Mouse (Mus musculus) small intestine, adult 2 months (tissue): Measurements from ENCODE around the gene S100a2. TPM values are rescaled to one million over a fixed set of nuclear protein-coding genes. Genes with fewer than 3 reads are reported as not detected.

Source experiments
- H3K27ac ChIP-seq: fragments of 200-500 bp; 2 replicates; pipeline ENCODE4 v1.5.1; 2012; ENCODE audit warnings: low read depth, low read length, control low read depth, inconsistent platforms; ENCODE audit not compliant: insufficient read depth
- H3K27me3 ChIP-seq: fragments of 200-500 bp; 2 replicates; pipeline ENCODE4 v1.6.1; 2012; ENCODE audit warnings: mild to moderate bottlenecking, moderate library complexity, low read length, inconsistent platforms; ENCODE audit not compliant: control insufficient read depth, insufficient read depth
- H3K36me3 ChIP-seq: fragments of 200-500 bp; 2 replicates; pipeline ENCODE4 v1.6.1; 2012; ENCODE audit warnings: mild to moderate bottlenecking, low read length, control low read depth, inconsistent platforms; ENCODE audit not compliant: control insufficient read depth, insufficient read depth
- H3K4me1 ChIP-seq: fragments of 200-500 bp; 2 replicates; pipeline ENCODE4 v1.6.1; 2012; ENCODE audit warnings: low read length, inconsistent platforms, mixed read lengths; ENCODE audit not compliant: control insufficient read depth, insufficient read depth, insufficient read length
- H3K4me3 ChIP-seq: fragments of 200-500 bp; 2 replicates; pipeline ENCODE4 v1.5.1; 2012; ENCODE audit warnings: low read depth, mild to moderate bottlenecking, control low read depth, inconsistent platforms, low read length, moderate library complexity
- CTCF ChIP-seq: fragments of 200-500 bp; IDR thresholded peaks from 2 replicates; pipeline ENCODE4 v1.5.1; 2012; ENCODE audit warnings: low read depth, mild to moderate bottlenecking, control low read depth, inconsistent platforms, low read length, moderate library complexity, mixed read lengths; ENCODE audit not compliant: insufficient replicate concordance, insufficient read length; ENCODE audit errors: extremely low read depth
- POLR2A ChIP-seq: fragments of 200-500 bp; IDR thresholded peaks from 2 replicates; pipeline ENCODE4 v1.6.1; 2012; ENCODE audit warnings: low read depth, mild to moderate bottlenecking, control low read depth, inconsistent platforms, low read length, moderate library complexity
- WGBS: fragments of 180-500 bp; shearing (Covaris S2); methylation state at CpG from one replicate; pipeline ENCODE4 v1.1.7; 2018; 5-methylcytosine and 5-hydroxymethylcytosine counted together
- polyA plus RNA-seq: library from polyadenylated mRNA; depleted of rRNA; stranded (reverse); fragments of >200 nt; gene quantifications from 2 replicates; pipeline ENCODE4 v1.2.3, GENCODE M21; 2012; rRNA removed

Gene S100a2
- not detected in 2 replicates for polyA plus RNA-seq

DNA sequence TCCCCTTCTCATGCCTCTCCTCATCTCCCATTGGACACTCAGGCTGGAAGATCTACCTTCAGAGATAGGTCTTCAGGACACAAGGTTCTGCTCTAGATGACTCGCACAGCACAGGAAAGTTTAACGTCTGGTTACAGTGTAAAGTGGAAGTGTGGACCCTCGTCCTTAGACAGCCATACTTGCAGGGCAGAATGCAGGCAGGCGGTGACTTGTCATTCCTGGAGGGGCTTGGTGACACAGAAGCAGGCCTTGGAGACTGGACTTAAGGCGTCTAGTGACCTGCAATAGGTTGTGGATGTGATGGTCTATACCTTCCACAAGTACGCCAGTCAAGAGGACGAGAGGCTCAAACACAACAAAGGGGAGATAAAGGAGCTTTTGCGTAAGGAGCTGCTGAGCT is at the start of gene S100a2:
Gene S100a2, plus strand, starts transcription at position 301 of the 400 bp plus-strand sequence.
- H3K4me1 ChIP-seq: peaks cover 23% of the 10 kb centered on the region
- 90% methylated on average over 8 of the region's 8 CpGs for WGBS
- H3K27me3 ChIP-seq: no peaks in the 10 kb centered on the region
- no peak within 1 kb of the TSS for H3K4me3 ChIP-seq
- H3K27ac ChIP-seq: no peak within 1 kb of the TSS
- no peaks in the 10 kb centered on the region for H3K36me3 ChIP-seq
- TF ChIP-seq CTCF (no peak), POLR2A (no peak)

DNA sequence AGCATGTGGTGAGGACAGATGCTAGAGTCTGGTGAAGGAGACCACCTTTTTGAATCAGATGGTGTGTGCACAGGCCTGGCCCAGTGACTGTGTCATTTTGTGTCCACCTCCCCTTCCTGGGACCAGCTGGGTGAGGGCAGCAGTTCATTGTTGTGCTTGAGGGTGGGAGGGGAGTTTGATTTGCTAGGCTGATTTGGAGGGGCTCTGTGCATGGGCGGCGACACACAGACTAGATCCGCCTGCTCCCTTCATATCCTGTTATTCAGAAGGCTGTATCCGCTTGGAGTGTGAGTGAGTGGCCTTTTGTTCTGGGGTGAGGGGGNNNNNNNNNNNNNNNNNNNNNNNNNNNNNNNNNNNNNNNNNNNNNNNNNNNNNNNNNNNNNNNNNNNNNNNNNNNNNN is 49.1 kb upstream of the S100a2 start:
- H3K27me3 ChIP-seq: no peaks in the 10 kb centered on the region
- H3K36me3 ChIP-seq: peaks cover 6% of the 10 kb centered on the region
- TF ChIP-seq CTCF (no peak), POLR2A (no peak)
- H3K4me3 ChIP-seq: peak overlapping the region; percentile 38
- H3K27ac ChIP-seq: 0 out of 2 replicates have a peak overlapping the region, but pooled peaks have one; percentile 15
- WGBS: 86% methylated on average over 4 of the region's 4 CpGs
- peaks cover 10% of the 10 kb centered on the region for H3K4me1 ChIP-seq

DNA sequence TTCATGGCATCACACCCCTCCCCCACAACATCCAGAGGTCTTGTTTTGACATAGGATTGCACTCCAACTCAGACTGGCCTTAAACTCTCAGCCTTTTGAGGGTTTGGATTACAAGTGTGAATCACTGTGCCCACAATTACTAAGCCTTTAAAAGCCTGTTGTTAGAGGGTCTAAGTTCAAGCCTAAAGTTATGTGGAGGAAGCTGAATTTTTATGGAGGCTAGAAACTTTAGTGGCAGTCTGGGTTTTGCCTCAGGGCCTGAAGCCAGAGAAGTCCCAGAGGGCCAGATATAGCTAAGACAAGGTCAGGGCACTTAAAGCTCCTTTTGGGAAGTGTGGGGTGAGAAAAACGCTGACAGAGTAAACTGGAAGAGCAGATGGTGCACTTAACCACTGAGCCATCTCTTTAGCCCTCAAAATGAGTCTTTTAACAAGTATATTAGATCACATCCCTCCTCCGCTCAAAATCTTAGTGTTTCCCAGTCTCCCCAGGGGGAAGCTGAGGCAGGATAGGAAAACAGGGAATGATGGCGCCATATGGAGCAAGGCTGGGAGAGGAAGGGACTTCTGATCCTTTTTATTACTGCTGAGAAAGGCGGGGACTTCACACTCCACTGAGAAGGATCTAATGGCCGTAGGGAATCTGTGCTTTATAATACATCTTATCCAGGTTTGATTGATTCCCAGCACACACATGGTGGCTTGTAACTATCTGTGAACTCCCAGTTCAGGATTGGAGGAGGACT is 40.2 kb upstream of the S100a2 start:
- no peaks in the 10 kb centered on the region for H3K27me3 ChIP-seq
- H3K27ac ChIP-seq: no peak overlapping the region
- H3K4me1 ChIP-seq: no peaks in the 10 kb centered on the region
- TF ChIP-seq POLR2A: no peak
- no peak for TF ChIP-seq CTCF
- H3K36me3 ChIP-seq: no peaks in the 10 kb centered on the region
- 57% methylated on average over 5 of the region's 5 CpGs for WGBS
- no peak overlapping the region for H3K4me3 ChIP-seq

DNA sequence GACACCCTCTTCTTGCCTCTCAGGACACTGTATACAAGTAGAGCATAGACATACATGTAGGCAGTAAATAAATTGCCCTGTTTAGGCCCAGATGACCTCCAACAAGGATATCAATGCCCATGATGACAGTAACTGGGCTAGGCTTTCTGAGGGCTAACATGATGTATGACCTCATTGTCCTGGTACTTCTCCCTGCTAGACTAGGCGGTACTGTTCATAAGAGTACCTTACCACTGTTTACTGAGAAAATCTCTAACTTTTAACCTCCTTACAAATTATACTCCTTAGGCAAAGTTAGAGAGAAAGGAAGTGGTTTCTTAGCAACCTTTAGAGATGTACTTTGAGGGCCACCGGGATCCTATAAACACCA is 39.6 kb upstream of the S100a2 start:
- WGBS: 67% methylated on average over 2 of the region's 2 CpGs
- no peaks in the 10 kb centered on the region for H3K4me1 ChIP-seq
- TF ChIP-seq POLR2A (no peak), CTCF (no peak)
- no peak overlapping the region for H3K4me3 ChIP-seq
- no peak overlapping the region for H3K27ac ChIP-seq
- no peaks in the 10 kb centered on the region for H3K36me3 ChIP-seq
- no peaks in the 10 kb centered on the region for H3K27me3 ChIP-seq

DNA sequence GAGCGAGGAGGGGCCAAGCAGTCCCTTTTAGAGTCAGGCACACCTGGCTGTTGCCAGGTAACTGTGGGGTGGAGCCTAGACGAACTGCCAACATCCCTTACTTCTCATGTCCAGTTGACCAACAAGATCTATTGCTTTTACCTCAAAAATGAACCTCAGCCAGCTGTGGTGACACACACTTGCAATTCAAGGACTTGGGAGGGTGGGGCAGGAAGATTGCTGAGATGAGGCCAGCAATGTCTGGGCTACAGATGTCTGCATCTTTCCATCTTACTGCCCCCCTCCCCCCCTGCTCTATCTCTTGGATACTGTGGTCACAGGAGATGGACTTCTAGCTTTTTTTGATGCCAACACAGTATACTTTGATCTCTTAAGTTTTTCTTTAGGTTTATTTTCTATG is 37.8 kb upstream of the S100a2 start:
- TF ChIP-seq CTCF (no peak), POLR2A (no peak)
- Histone ChIP-seq H3K36me3 (no peaks in the 10 kb centered on the region), H3K4me3 (no peak overlapping the region), H3K4me1 (no peaks in the 10 kb centered on the region), H3K27me3 (no peaks in the 10 kb centered on the region), H3K27ac (no peak overlapping the region)
- WGBS: 73% methylated on average over 2 of the region's 2 CpGs

DNA sequence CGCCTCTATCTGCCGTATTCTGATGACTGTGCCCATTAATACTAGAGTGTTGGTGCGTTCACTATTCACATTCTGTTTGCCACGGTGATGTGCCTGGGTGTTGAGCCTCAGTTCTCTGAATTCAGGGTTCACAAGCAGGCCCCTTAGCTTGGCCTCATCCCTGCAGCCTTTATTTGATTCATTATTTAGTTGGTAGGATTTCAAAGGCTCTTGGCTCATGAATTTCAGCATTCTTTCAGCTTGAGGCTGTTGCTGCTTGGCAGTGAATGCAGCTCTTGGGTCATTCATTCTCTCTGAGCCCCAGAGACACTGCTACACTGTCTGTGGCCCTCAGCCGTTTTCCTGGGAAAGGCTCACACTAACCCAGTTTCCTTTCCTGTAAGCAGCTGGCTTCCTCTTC is 34.1 kb upstream of the S100a2 start:
- Histone ChIP-seq H3K36me3 (no peaks in the 10 kb centered on the region), H3K27ac (no peak overlapping the region), H3K4me3 (no peak overlapping the region), H3K4me1 (no peaks in the 10 kb centered on the region), H3K27me3 (no peaks in the 10 kb centered on the region)
- 76% methylated on average over 5 of the region's 5 CpGs for WGBS
- TF ChIP-seq POLR2A (no peak), CTCF (no peak)

DNA sequence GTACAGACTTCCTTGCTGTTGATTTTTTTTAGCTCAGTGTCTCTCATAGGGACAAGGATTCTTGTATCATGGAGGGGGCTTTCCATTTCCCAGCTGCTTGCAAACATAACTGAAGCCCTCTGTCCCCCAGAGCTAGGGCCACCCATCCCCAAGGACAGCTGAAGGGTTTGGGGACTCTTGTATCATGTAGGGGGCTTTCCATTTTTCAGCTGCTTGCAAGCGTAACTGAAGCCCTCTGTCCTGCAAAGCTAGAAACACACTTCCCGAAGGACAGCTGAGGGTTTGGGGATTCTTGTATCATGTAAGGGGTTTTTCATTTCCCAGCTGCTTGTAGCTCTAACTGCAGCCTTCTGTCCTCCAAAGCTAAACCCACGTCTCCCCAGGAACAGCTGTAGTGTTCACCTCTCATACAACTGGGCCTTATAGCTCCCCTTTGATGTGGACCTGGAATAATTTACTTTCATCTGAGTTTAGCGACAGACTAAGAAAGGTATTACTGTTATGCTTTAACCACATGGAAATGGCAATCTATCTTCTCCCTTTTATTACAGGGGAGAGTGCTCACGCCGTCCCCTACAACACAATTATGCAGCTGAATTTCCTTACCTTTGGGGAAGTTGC is 29.9 kb upstream of the S100a2 start, which contains the start of gene S100a3:
Gene S100a3, plus strand, starts transcription at position 571 of the 621 bp plus-strand sequence.
- WGBS: 86% methylated on average over 6 of the region's 6 CpGs
- Histone ChIP-seq H3K4me3 (no peak within 1 kb of the TSS), H3K4me1 (no peaks in the 10 kb centered on the region), H3K36me3 (no peaks in the 10 kb centered on the region), H3K27ac (no peak within 1 kb of the TSS), H3K27me3 (no peaks in the 10 kb centered on the region)
- TF ChIP-seq POLR2A: no peak
- no peak for TF ChIP-seq CTCF
